Mouse (Mus musculus): ENCODE measurements around the gene Gm8890.
"Not testable (repeated sequence)": the region's sequence is repeated elsewhere in the genome, so short reads cannot be mapped to it uniquely, and the experiment has no call there.

GRCm38 (mm10) chr5:11256221-11256620, 388 bp downstream of the Gm8890 start:
- TF ChIP-seq EP300 (optimal IDR thresholded peaks at IDR 0.05); CTCF (IDR thresholded peaks at IDR 0.05; ENCODE audit: low read depth): not testable (repeated sequence)
